In the genomic region with DNA sequence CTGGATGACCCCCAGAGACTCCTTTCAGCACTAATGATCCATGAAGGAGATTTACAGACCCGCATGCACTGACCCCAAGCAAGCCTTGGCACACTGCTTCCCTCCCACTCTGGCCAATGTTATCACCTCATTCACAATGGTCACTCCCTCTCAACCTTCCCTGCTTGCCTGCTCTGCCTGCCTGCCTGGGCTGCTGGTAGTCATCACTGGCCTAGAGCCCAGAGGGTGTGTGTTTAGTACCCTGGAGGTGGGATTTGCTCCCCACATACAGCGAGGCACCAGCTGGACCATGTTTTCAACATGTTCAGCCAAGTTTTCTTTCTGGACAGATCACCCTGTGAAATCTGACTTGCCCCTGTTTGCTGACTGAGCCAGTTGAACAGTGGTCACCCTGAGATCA, we compare ENCODE assay signal across 10 mouse cellular contexts.
DNase-seq lines count a peak whose midpoint lies in the region; ATAC-seq and TF ChIP-seq lines count a peak whose summit lies in the region.
"Had no signal": no experiment of that assay in that cellular context is flagged by ENCODE, and none has a peak within 500 bp of the region (broad histone marks: within the 10 kb centered on the region; RNA-seq: fewer than 3 reads in every experiment).

No protein-coding gene starts in this region.

- H3K27me3 ChIP-seq in heart, embryonic 11.5 days (ENCODE audit: control insufficient read depth, insufficient read depth, low read length) = no peaks in the 10 kb centered on the region
- H3K27me3 ChIP-seq in lung, postnatal 0 days (replicated peaks; ENCODE audit: insufficient read depth, low read length) = no peaks in the 10 kb centered on the region
- no peaks in the 10 kb centered on the region for H3K27me3 ChIP-seq in forebrain, embryonic 10.5 days (ENCODE audit: poor library complexity, severe bottlenecking)
- H3K27me3 ChIP-seq: embryonic facial prominence, embryonic 12.5 days; liver, embryonic 15.5 days had no signal

- no peak overlapping the region for H3K4me2 ChIP-seq in heart, embryonic 11.5 days
- H3K4me2 ChIP-seq in lung, postnatal 0 days (replicated peaks; ENCODE audit: low read depth, low read length) = no peak overlapping the region
- H3K4me2 ChIP-seq: embryonic facial prominence, embryonic 12.5 days; liver, embryonic 15.5 days had no signal

- peak; percentile 36; the same call in 1 of the 2 replicates for TF ChIP-seq EP300 in lung, postnatal 0 days (IDR thresholded peaks at IDR 0.05)

- H3K9ac ChIP-seq in heart, embryonic 11.5 days (ENCODE audit: low read depth, low read length) = no peak overlapping the region
- no peak overlapping the region for H3K9ac ChIP-seq in lung, postnatal 0 days (replicated peaks; ENCODE audit: low read depth)
- H3K9ac ChIP-seq: embryonic facial prominence, embryonic 12.5 days; liver, embryonic 15.5 days had no signal

- H3K9me3 ChIP-seq in heart, embryonic 11.5 days (replicated peaks; ENCODE audit: control insufficient read depth, low read length) = no peaks in the 10 kb centered on the region
- no peaks in the 10 kb centered on the region for H3K9me3 ChIP-seq in lung, postnatal 0 days (ENCODE audit: low read length)
- no peaks in the 10 kb centered on the region for H3K9me3 ChIP-seq in forebrain, embryonic 10.5 days
- H3K9me3 ChIP-seq: embryonic facial prominence, embryonic 12.5 days; liver, embryonic 15.5 days had no signal

- no peak for ATAC-seq in heart, embryonic 11.5 days (replicated peaks; ENCODE audit: insufficient number of reproducible peaks, low FRiP score, low TSS enrichment)
- peak; percentile 83 for ATAC-seq in lung, postnatal 0 days

- no peak overlapping the region for H3K4me3 ChIP-seq in heart, embryonic 11.5 days (ENCODE audit: low read depth, low read length)
- no peak overlapping the region for H3K4me3 ChIP-seq in lung, postnatal 0 days (ENCODE audit: low read depth, low read length)
- H3K4me3 ChIP-seq in forebrain, embryonic 10.5 days = no peak overlapping the region
- H3K4me3 ChIP-seq: embryonic facial prominence, embryonic 12.5 days; liver, embryonic 15.5 days had no signal

- H3K36me3 ChIP-seq in heart, embryonic 11.5 days (ENCODE audit: control insufficient read depth, insufficient read depth, low read length) = no peaks in the 10 kb centered on the region
- H3K36me3 ChIP-seq in lung, postnatal 0 days (ENCODE audit: insufficient read depth, low read length) = no peaks in the 10 kb centered on the region
- no peaks in the 10 kb centered on the region for H3K36me3 ChIP-seq in forebrain, embryonic 10.5 days (replicated peaks)
- H3K36me3 ChIP-seq: embryonic facial prominence, embryonic 12.5 days; liver, embryonic 15.5 days had no signal

- TF ChIP-seq CTCF in lung, postnatal 0 days (IDR thresholded peaks at IDR 0.05) = peak; percentile 12; the same call in 1 of the 2 replicates

- DNase-seq in heart, adult 11 months = peak; percentile 94
- peak; percentile 37 for DNase-seq in embryo, embryonic 9.5 days (ENCODE audit: extremely low spot score)
- peak; percentile 23 for DNase-seq in kidney, adult 18-20 months
- peak; percentile 87 for DNase-seq in lung, postnatal 0 days (ENCODE audit: low spot score)
- no peak for DNase-seq in forebrain, embryonic 10.5 days (ENCODE audit: extremely low spot score, low spot score)
- DNase-seq in left cerebral cortex, adult 11 months (ENCODE audit: low spot score) = no peak
- DNase-seq in cerebellum, adult 18-20 months = no peak

- H3K27ac ChIP-seq in heart, embryonic 11.5 days (ENCODE audit: low read depth, low read length) = no peak overlapping the region
- 0 out of 2 replicates have a peak overlapping the region, but pooled peaks have one; percentile 16 for H3K27ac ChIP-seq in lung, postnatal 0 days (ENCODE audit: low read length)
- H3K27ac ChIP-seq in forebrain, embryonic 10.5 days = no peak overlapping the region
- H3K27ac ChIP-seq: embryonic facial prominence, embryonic 12.5 days; liver, embryonic 15.5 days had no signal

- H3K4me1 ChIP-seq in heart, embryonic 11.5 days (ENCODE audit: control insufficient read depth, insufficient read depth, low read length) = 0 out of 2 replicates have a peak, but pooled peaks cover 3% of the 10 kb centered on the region
- H3K4me1 ChIP-seq in lung, postnatal 0 days (ENCODE audit: insufficient read depth, low read depth, low read length) = no peaks in the 10 kb centered on the region
- H3K4me1 ChIP-seq in forebrain, embryonic 10.5 days = no peaks in the 10 kb centered on the region
- H3K4me1 ChIP-seq: liver, embryonic 15.5 days had no signal

- WGBS in heart, embryonic 11.5 days (ENCODE audit: insufficient replicate concordance) = 39% methylated on average over 2 of the region's 2 CpGs
- 13% methylated on average over 2 of the region's 2 CpGs for WGBS in lung, postnatal 0 days
- 42% methylated on average over 2 of the region's 2 CpGs for WGBS in forebrain, embryonic 10.5 days

Comparison
In these comparisons a context has a peak if more than half of its experiments do, and no peak if none do; other contexts are left out.
1. DNase-seq: peak in heart, adult 11 months (single experiment), embryo, embryonic 9.5 days (single experiment), kidney, adult 18-20 months (single experiment) and lung, postnatal 0 days (single experiment); none in forebrain, embryonic 10.5 days (single experiment), left cerebral cortex, adult 11 months (single experiment) and cerebellum, adult 18-20 months (0 of 2).